Mouse (Mus musculus): ENCODE results near the gene Bst1. TPM values are rescaled to one million over a fixed set of nuclear protein-coding genes. Genes with fewer than 3 reads are reported as not detected.
A peak's percentile ranks its signal among the peaks of the same experiment; 100 is the strongest.

The Bst1 gene
- total and polyA plus RNA-seq, 2 experiments from 2014 or later: 0.15 to 1.2 TPM

GRCm38 (mm10) chr5:43778583-43778982 lies 40.1 kb upstream of the Bst1 start:
- Histone ChIP-seq H3K9me3 (replicated peaks; ENCODE audit: control insufficient read depth, low read length) (no peaks in the 10 kb centered on the region), H3K4me3 (ENCODE audit: low read depth, low read length) (no peak overlapping the region), H3K27me3 (ENCODE audit: control insufficient read depth, insufficient read depth, low read length) (no peaks in the 10 kb centered on the region), H3K4me1 (ENCODE audit: control insufficient read depth, insufficient read depth) (peaks cover 26% of the 10 kb centered on the region), H3K36me3 (replicated peaks; ENCODE audit: control insufficient read depth, insufficient read depth, low read length) (no peaks in the 10 kb centered on the region), H3K27ac (ENCODE audit: low read depth) (no peak overlapping the region), H3K4me2 (ENCODE audit: low read depth, low read length) (no peak overlapping the region), H3K9ac (replicated peaks; ENCODE audit: low read depth, low read length) (no peak overlapping the region)
- no peak for DNase-seq (ENCODE audit: low spot score)
- no peak for TF ChIP-seq EP300 (IDR thresholded peaks at IDR 0.05; ENCODE audit: low read depth)
- TF ChIP-seq CTCF (IDR thresholded peaks at IDR 0.05; ENCODE audit: low read depth): no peak
- ATAC-seq (ENCODE audit: insufficient read depth, low read depth): no peak
- 88% methylated on average over 3 of the region's 3 CpGs for WGBS

GRCm38 (mm10) chr5:43781423-43781976 lies 37.2 kb upstream of the Bst1 start:
- no peaks in the 10 kb centered on the region for H3K27me3 ChIP-seq (ENCODE audit: control insufficient read depth, insufficient read depth, low read length)
- peaks cover 12% of the 10 kb centered on the region for H3K4me1 ChIP-seq (ENCODE audit: control insufficient read depth, insufficient read depth)
- under 1% methylated on average over 59 of the region's 61 CpGs for WGBS
- H3K9me3 ChIP-seq (replicated peaks; ENCODE audit: control insufficient read depth, low read length): no peaks in the 10 kb centered on the region
- no peaks in the 10 kb centered on the region for H3K36me3 ChIP-seq (replicated peaks; ENCODE audit: control insufficient read depth, insufficient read depth, low read length)
- no peak for TF ChIP-seq EP300 (IDR thresholded peaks at IDR 0.05; ENCODE audit: low read depth)
- TF ChIP-seq CTCF (IDR thresholded peaks at IDR 0.05; ENCODE audit: low read depth): no peak
- H3K4me2 ChIP-seq (ENCODE audit: low read depth, low read length): peak overlapping the region; percentile 76
- peak; percentile 61 for ATAC-seq (ENCODE audit: insufficient read depth, low read depth)
- peak overlapping the region; percentile 91 for H3K9ac ChIP-seq (replicated peaks; ENCODE audit: low read depth, low read length)
- peak overlapping the region; percentile 92 for H3K4me3 ChIP-seq (ENCODE audit: low read depth, low read length)
- H3K27ac ChIP-seq (ENCODE audit: low read depth): peak overlapping the region; percentile 92
- no peak for DNase-seq (ENCODE audit: low spot score)

DNA sequence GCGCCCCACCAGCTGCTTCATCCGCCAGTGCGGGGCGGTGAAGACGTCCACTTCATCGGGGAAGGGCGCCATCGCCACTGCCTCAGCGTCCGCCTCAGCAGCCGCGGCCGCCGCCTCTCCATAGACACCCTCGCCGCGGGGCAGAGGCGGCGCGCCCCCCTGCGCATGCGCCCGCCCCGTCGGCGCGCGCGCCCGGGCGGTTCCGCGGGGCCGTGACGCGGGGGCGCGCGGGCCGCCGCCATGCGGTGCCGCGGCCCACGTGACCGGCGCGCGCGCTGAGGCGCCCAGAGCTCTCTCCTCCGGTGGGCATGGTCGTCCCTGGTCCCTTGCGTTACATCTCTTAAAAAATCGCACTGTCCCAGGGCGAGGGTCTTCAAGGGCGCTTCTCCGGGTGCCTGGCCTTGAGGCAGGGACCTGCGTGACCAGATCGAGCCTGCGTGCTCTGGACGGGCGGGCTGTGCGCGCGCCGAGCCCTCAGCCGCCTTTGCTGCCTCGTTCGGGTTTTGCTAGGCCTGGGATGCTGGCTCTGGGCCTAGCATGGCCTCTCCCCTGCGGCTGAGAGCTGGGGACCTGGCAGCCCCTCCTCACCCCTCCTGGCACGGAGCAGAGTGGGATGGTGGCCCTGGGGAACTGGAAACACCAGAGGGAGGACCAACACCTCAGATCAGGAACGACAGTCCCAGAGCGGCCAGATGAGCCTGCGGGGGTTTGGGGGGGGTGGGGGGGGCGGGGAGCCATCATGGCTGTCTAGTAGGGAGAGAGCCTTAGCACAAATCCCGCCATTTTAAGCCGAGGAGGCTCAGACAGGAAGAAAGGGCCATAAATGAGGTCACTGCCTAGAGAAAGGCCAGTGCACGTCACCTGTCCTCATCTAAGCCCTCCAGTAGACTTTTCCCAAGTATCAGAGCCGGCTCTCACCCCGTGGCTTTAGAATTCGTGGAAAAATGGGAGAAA lies 36.4 kb upstream of the Bst1 start:
- WGBS: 4% methylated on average over 67 of the region's 82 CpGs
- Histone ChIP-seq H3K4me2 (ENCODE audit: low read depth, low read length) (peak overlapping the region; percentile 76), H3K27me3 (ENCODE audit: control insufficient read depth, insufficient read depth, low read length) (no peaks in the 10 kb centered on the region), H3K4me3 (ENCODE audit: low read depth, low read length) (peak overlapping the region; percentile 92), H3K9ac (replicated peaks; ENCODE audit: low read depth, low read length) (peak overlapping the region; percentile 91), H3K9me3 (replicated peaks; ENCODE audit: control insufficient read depth, low read length) (no peaks in the 10 kb centered on the region), H3K36me3 (replicated peaks; ENCODE audit: control insufficient read depth, insufficient read depth, low read length) (no peaks in the 10 kb centered on the region), H3K27ac (ENCODE audit: low read depth) (peak overlapping the region; percentile 92), H3K4me1 (ENCODE audit: control insufficient read depth, insufficient read depth) (peaks cover 6% of the 10 kb centered on the region; the same call in 1 of the 2 replicates)
- no peak for TF ChIP-seq EP300 (IDR thresholded peaks at IDR 0.05; ENCODE audit: low read depth)
- no peak for TF ChIP-seq CTCF (IDR thresholded peaks at IDR 0.05; ENCODE audit: low read depth)
- peak; percentile 93 for ATAC-seq (ENCODE audit: insufficient read depth, low read depth)
- peak; percentile 64 for DNase-seq (ENCODE audit: low spot score)

GRCm38 (mm10) chr5:43783996-43784395 lies 34.7 kb upstream of the Bst1 start:
- no peak for TF ChIP-seq EP300 (IDR thresholded peaks at IDR 0.05; ENCODE audit: low read depth)
- TF ChIP-seq CTCF (IDR thresholded peaks at IDR 0.05; ENCODE audit: low read depth): no peak
- H3K9me3 ChIP-seq (replicated peaks; ENCODE audit: control insufficient read depth, low read length): no peaks in the 10 kb centered on the region
- H3K4me3 ChIP-seq (ENCODE audit: low read depth, low read length): no peak overlapping the region
- 70% methylated on average over 2 of the region's 2 CpGs for WGBS
- no peak overlapping the region for H3K4me2 ChIP-seq (ENCODE audit: low read depth, low read length)
- DNase-seq (ENCODE audit: low spot score) (no peak), ATAC-seq (ENCODE audit: insufficient read depth, low read depth) (no peak)
- H3K27me3 ChIP-seq (ENCODE audit: control insufficient read depth, insufficient read depth, low read length): no peaks in the 10 kb centered on the region
- H3K36me3 ChIP-seq (replicated peaks; ENCODE audit: control insufficient read depth, insufficient read depth, low read length): no peaks in the 10 kb centered on the region
- no peak overlapping the region for H3K9ac ChIP-seq (replicated peaks; ENCODE audit: low read depth, low read length)
- H3K27ac ChIP-seq (ENCODE audit: low read depth): no peak overlapping the region
- H3K4me1 ChIP-seq (ENCODE audit: control insufficient read depth, insufficient read depth): peaks cover 6% of the 10 kb centered on the region; the same call in 1 of the 2 replicates

GRCm38 (mm10) chr5:43786607-43787006 lies 32.1 kb upstream of the Bst1 start:
- ATAC-seq (ENCODE audit: insufficient read depth, low read depth) (no peak), DNase-seq (ENCODE audit: low spot score) (no peak)
- no peak overlapping the region for H3K4me3 ChIP-seq (ENCODE audit: low read depth, low read length)
- no peak overlapping the region for H3K9ac ChIP-seq (replicated peaks; ENCODE audit: low read depth, low read length)
- no peak overlapping the region for H3K4me2 ChIP-seq (ENCODE audit: low read depth, low read length)
- H3K27me3 ChIP-seq (ENCODE audit: control insufficient read depth, insufficient read depth, low read length): no peaks in the 10 kb centered on the region
- TF ChIP-seq CTCF (IDR thresholded peaks at IDR 0.05; ENCODE audit: low read depth): no peak
- TF ChIP-seq EP300 (IDR thresholded peaks at IDR 0.05; ENCODE audit: low read depth): no peak
- no peaks in the 10 kb centered on the region for H3K9me3 ChIP-seq (replicated peaks; ENCODE audit: control insufficient read depth, low read length)
- no peak overlapping the region for H3K27ac ChIP-seq (ENCODE audit: low read depth)
- H3K4me1 ChIP-seq (ENCODE audit: control insufficient read depth, insufficient read depth): no peaks in the 10 kb centered on the region
- H3K36me3 ChIP-seq (replicated peaks; ENCODE audit: control insufficient read depth, insufficient read depth, low read length): no peaks in the 10 kb centered on the region
- 84% methylated on average over 4 of the region's 4 CpGs for WGBS
